Mouse (Mus musculus): ENCODE measurements at regions not wholly inside any gene's neighbourhood (a gene's known extent, or its start where the extent isn't known, plus 50 kb on each side); places are given as distances from the start of the nearest gene placed in this dataset.

DNA sequence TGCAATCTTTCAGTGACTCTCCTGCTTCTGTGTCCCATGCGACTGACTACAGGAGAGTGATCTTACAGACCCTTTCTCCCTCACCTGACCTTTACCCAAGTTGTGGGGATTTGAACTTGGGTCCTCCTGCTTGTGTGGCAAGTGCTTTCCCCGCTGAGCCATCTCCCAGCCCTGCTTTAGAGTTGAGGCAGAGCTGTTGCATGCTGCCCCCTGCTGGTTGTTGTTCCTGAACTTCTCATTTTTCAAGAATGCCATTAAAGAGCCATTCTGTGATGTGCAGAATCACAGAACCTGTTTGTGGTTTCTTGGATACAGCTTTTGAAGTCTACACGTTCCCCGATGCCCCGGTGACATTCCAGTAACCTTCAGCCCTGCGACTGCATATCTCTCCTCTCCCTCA is 70.0 kb upstream of the Mvb12b start:
- DNase-seq, result no peak
- H3K27ac ChIP-seq (ENCODE audit: insufficient read depth, low read length), result no peak overlapping the region
- H3K4me3 ChIP-seq (replicated peaks; ENCODE audit: insufficient read depth, low read depth, low read length), result no peak overlapping the region
- no peaks in the 10 kb centered on the region for H3K27me3 ChIP-seq (ENCODE audit: control insufficient read depth, insufficient read depth, low read length)
- 65% methylated on average over 6 of the region's 6 CpGs for WGBS
- TF ChIP-seq POLR2A (IDR thresholded peaks at IDR 0.05; ENCODE audit: borderline replicate concordance, insufficient read depth, low read length) (no peak), CTCF (IDR thresholded peaks at IDR 0.05; ENCODE audit: borderline replicate concordance, insufficient read depth, low read depth, low read length) (peak; percentile 28; the same call in 1 of the 2 replicates)
- H3K4me1 ChIP-seq (ENCODE audit: control insufficient read depth, insufficient read depth, low read length), result no peaks in the 10 kb centered on the region

DNA sequence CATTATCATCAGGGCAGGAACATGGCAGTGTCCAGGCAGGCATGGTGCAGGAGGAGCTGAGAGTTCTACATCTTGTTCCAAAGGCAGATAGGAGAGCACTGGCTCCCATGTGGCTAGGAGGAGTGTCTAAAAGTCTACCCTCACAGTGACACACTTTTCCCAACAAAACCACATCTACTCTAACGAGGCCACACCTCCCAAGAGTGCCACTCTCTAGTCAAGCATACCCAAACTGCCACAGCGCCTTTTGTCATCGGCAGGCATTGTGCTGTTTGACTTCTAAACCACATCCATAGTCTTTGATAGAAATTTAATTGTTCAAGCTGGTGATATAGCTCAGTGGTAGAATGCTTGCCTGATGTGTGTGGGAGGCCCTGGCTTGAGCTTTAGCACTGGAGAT is 56.6 kb upstream of the Mvb12b start:
- WGBS, result 77% methylated on average over 3 of the region's 3 CpGs
- Histone ChIP-seq H3K4me1 (ENCODE audit: control insufficient read depth, insufficient read depth, low read length) (no peaks in the 10 kb centered on the region), H3K27ac (ENCODE audit: insufficient read depth, low read length) (no peak overlapping the region), H3K27me3 (ENCODE audit: control insufficient read depth, insufficient read depth, low read length) (no peaks in the 10 kb centered on the region), H3K4me3 (replicated peaks; ENCODE audit: insufficient read depth, low read depth, low read length) (no peak overlapping the region)
- TF ChIP-seq POLR2A (IDR thresholded peaks at IDR 0.05; ENCODE audit: borderline replicate concordance, insufficient read depth, low read length), result no peak
- no peak for TF ChIP-seq CTCF (IDR thresholded peaks at IDR 0.05; ENCODE audit: borderline replicate concordance, insufficient read depth, low read depth, low read length)
- no peak for DNase-seq

DNA sequence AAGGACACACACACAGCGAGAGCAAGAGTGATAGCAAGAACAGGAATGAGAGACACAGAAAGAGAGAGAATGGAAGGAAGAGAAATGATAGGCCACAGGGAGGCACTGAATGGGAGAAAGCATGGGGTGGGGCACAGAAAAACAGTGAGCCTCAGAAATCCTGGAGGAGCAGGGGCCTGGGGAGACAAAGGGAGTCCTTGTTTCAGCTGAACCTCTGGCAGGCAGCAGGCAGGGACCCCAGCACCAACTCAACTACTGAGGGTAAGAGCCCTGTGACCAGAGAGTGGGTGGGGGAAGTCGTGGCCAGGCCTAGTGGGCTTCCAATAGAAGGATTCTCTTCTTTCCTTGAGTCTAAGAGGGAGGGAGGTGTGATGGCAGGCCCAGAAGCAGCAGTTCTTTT is 54.3 kb upstream of the Mvb12b start:
- TF ChIP-seq CTCF (IDR thresholded peaks at IDR 0.05; ENCODE audit: borderline replicate concordance, insufficient read depth, low read depth, low read length), result no peak
- no peak for TF ChIP-seq POLR2A (IDR thresholded peaks at IDR 0.05; ENCODE audit: borderline replicate concordance, insufficient read depth, low read length)
- Histone ChIP-seq H3K27ac (ENCODE audit: insufficient read depth, low read length) (no peak overlapping the region), H3K27me3 (ENCODE audit: control insufficient read depth, insufficient read depth, low read length) (no peaks in the 10 kb centered on the region), H3K4me3 (replicated peaks; ENCODE audit: insufficient read depth, low read depth, low read length) (no peak overlapping the region), H3K4me1 (ENCODE audit: control insufficient read depth, insufficient read depth, low read length) (no peaks in the 10 kb centered on the region)
- DNase-seq, result no peak
- 67% methylated on average over 2 of the region's 2 CpGs for WGBS

DNA sequence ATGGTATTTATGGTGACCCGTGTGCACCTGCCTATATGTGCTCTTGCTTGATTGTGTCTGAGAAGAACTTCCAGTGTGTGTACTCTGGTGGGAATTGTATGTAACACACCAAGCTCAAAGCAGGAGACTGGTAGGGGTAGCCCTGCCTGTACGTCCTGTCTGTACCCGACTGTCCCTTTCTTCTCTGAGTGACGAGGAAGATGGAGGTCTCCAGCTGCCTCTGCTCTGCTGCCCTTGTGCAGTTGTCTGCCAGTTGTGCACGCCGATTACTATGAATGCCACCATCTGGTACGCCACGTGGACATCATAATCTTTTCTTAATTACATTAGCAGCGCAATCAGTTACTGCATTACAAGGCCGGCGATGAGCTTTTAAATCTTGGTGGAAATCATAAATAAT is 53.6 kb upstream of the Mvb12b start:
- no peak overlapping the region for H3K27ac ChIP-seq (ENCODE audit: insufficient read depth, low read length)
- no peak for DNase-seq
- H3K27me3 ChIP-seq (ENCODE audit: control insufficient read depth, insufficient read depth, low read length), result no peaks in the 10 kb centered on the region
- no peak overlapping the region for H3K4me3 ChIP-seq (replicated peaks; ENCODE audit: insufficient read depth, low read depth, low read length)
- TF ChIP-seq CTCF (IDR thresholded peaks at IDR 0.05; ENCODE audit: borderline replicate concordance, insufficient read depth, low read depth, low read length) (no peak), POLR2A (IDR thresholded peaks at IDR 0.05; ENCODE audit: borderline replicate concordance, insufficient read depth, low read length) (no peak)
- 56% methylated on average over 11 of the region's 11 CpGs for WGBS
- H3K4me1 ChIP-seq (ENCODE audit: control insufficient read depth, insufficient read depth, low read length), result no peaks in the 10 kb centered on the region

DNA sequence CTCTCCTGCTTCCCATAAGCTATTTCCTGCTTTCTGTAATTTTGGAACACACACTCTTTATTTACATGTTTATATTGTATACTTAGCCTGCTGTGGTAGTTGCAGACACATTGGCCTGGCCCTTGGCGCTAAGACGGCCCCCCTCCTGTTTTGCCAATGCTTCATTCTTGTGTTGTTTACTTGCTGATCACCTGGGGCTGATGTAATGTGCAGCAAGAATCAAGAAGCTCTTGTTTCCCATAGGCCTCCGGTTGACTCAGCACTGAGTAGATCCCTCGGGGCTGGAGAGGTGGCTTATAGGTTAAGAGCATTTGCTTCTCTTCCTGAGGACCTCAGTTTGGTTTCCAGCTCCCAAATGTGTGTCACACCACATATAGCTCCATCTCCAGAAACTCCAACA is 52.1 kb upstream of the Mvb12b start:
- H3K4me3 ChIP-seq (replicated peaks; ENCODE audit: insufficient read depth, low read depth, low read length), result no peak overlapping the region
- TF ChIP-seq CTCF (IDR thresholded peaks at IDR 0.05; ENCODE audit: borderline replicate concordance, insufficient read depth, low read depth, low read length), result no peak
- no peak for TF ChIP-seq POLR2A (IDR thresholded peaks at IDR 0.05; ENCODE audit: borderline replicate concordance, insufficient read depth, low read length)
- no peak overlapping the region for H3K27ac ChIP-seq (ENCODE audit: insufficient read depth, low read length)
- H3K4me1 ChIP-seq (ENCODE audit: control insufficient read depth, insufficient read depth, low read length), result no peaks in the 10 kb centered on the region
- 87% methylated on average over 4 of the region's 4 CpGs for WGBS
- no peaks in the 10 kb centered on the region for H3K27me3 ChIP-seq (ENCODE audit: control insufficient read depth, insufficient read depth, low read length)
- no peak for DNase-seq
